In genomic region chr9:117484396-117484795, GRCm38 (mm10) we compare ENCODE assay signal across 11 mouse cellular contexts.
DNase-seq lines count a peak whose midpoint lies in the region; ATAC-seq and TF ChIP-seq lines count a peak whose summit lies in the region.
"Had no signal": no experiment of that assay in that cellular context is flagged by ENCODE, and none has a peak within 500 bp of the region (broad histone marks: within the 10 kb centered on the region; RNA-seq: fewer than 3 reads in every experiment).

No protein-coding gene starts in this region.

- peak; percentile 47 for DNase-seq in embryo, embryonic 10.5 days (ENCODE audit: low spot score)
- DNase-seq in embryo, embryonic 11 days: no peak
- no peak for DNase-seq in left cerebral cortex, adult 2 months (ENCODE audit: extremely low spot score in 1 of 2, low spot score in 2 of 2)
- DNase-seq in left cerebral cortex, postnatal 4 days: no peak
- DNase-seq in thymus, postnatal 14 days: peak; percentile 5
- no peak for DNase-seq in thymus, postnatal 10 days (ENCODE audit: low spot score in 2 of 2)
- no peak for DNase-seq in stomach, postnatal 0 days (ENCODE audit: low spot score)
- DNase-seq in cerebellum, adult 8-10 months: no peak
- DNase-seq: layer of hippocampus, adult 9-11 months had no signal

- no peaks in the 10 kb centered on the region for H3K9me3 ChIP-seq in stomach, postnatal 0 days (ENCODE audit: control insufficient read depth, low read length)
- H3K9me3 ChIP-seq: neural tube, embryonic 13.5 days had no signal

- H3K36me3 ChIP-seq in stomach, postnatal 0 days (ENCODE audit: control insufficient read depth, insufficient read depth, low read length): no peaks in the 10 kb centered on the region
- H3K36me3 ChIP-seq: neural tube, embryonic 13.5 days had no signal

- intact Hi-C loops in left cerebral cortex, adult 2 months (cut with DNase I): no loop called here
- intact Hi-C loops in left cerebral cortex, postnatal 4 days (cut with DNase I): no loop called here

- 95% methylated on average over 5 of the region's 5 CpGs for WGBS in stomach, postnatal 0 days

- H3K4me3 ChIP-seq in left cerebral cortex, adult 2 months: no peak overlapping the region
- H3K4me3 ChIP-seq in stomach, postnatal 0 days (ENCODE audit: low read depth, low read length): no peak overlapping the region
- H3K4me3 ChIP-seq: neural tube, embryonic 13.5 days had no signal

- TF ChIP-seq CTCF in left cerebral cortex, adult 2 months (IDR thresholded peaks at IDR 0.05): peak; percentile 34
- TF ChIP-seq CTCF in stomach, postnatal 0 days (IDR thresholded peaks at IDR 0.05; ENCODE audit: low read depth): peak; percentile 67

- ATAC-seq in stomach, postnatal 0 days (ENCODE audit: low FRiP score, low TSS enrichment): no peak
- ATAC-seq: forebrain, embryonic 16.5 days had no signal

- TF ChIP-seq EP300 in stomach, postnatal 0 days (optimal IDR thresholded peaks at IDR 0.05): no peak

- no peaks in the 10 kb centered on the region for H3K27me3 ChIP-seq in stomach, postnatal 0 days (ENCODE audit: control insufficient read depth, insufficient read depth, low read length)
- H3K27me3 ChIP-seq: neural tube, embryonic 13.5 days had no signal

- no peak overlapping the region for H3K27ac ChIP-seq in left cerebral cortex, adult 2 months
- H3K27ac ChIP-seq in stomach, postnatal 0 days (replicated peaks): no peak overlapping the region
- H3K27ac ChIP-seq: neural tube, embryonic 13.5 days had no signal

- H3K4me2 ChIP-seq in stomach, postnatal 0 days (replicated peaks; ENCODE audit: low read depth): no peak overlapping the region
- H3K4me2 ChIP-seq: neural tube, embryonic 13.5 days had no signal

- no peaks in the 10 kb centered on the region for H3K4me1 ChIP-seq in stomach, postnatal 0 days (replicated peaks; ENCODE audit: control insufficient read depth, insufficient read depth)
- H3K4me1 ChIP-seq: neural tube, embryonic 13.5 days had no signal

- H3K9ac ChIP-seq in stomach, postnatal 0 days (ENCODE audit: low read length): no peak overlapping the region
- H3K9ac ChIP-seq: neural tube, embryonic 13.5 days had no signal

Comparison
In these comparisons a context has a peak if more than half of its experiments do, and no peak if none do; other contexts are left out.
1. DNase-seq: peak in embryo, embryonic 10.5 days (single experiment) and thymus, postnatal 14 days (single experiment); none in embryo, embryonic 11 days (single experiment), left cerebral cortex, adult 2 months (0 of 2), left cerebral cortex, postnatal 4 days (single experiment), thymus, postnatal 10 days (0 of 2), stomach, postnatal 0 days (single experiment) and cerebellum, adult 8-10 months (single experiment).